Mouse (Mus musculus) embryonic facial prominence, embryonic 15.5 days (tissue): ENCODE data around the gene Zbed3. TPM values are rescaled to one million over a fixed set of nuclear protein-coding genes. Genes with fewer than 3 reads are reported as not detected.

Source experiments
- ATAC-seq: fragments of 200-750 bp; cut with Nextera tagmentation; 2 replicates; pipeline ENCODE4 v1.8.0; 2017; ENCODE audit warnings: low read depth, moderate TSS enrichment; ENCODE audit not compliant: insufficient number of reproducible peaks, low FRiP score, low TSS enrichment
- H3K27ac ChIP-seq: fragments of 300-500 bp; sonication (generic); replicated peaks from 2 replicates; pipeline ENCODE4 v1.5.1; 2015; ENCODE audit warnings: mild to moderate bottlenecking, inconsistent platforms
- H3K27me3 ChIP-seq: fragments of 300-500 bp; sonication (generic); 2 replicates; pipeline ENCODE4 v1.6.1; 2015; ENCODE audit warnings: inconsistent platforms
- H3K36me3 ChIP-seq: fragments of 300-500 bp; sonication (generic); 2 replicates; pipeline ENCODE4 v1.6.1; 2015; ENCODE audit warnings: mild to moderate bottlenecking, inconsistent platforms
- H3K4me1 ChIP-seq: fragments of 300-500 bp; sonication (generic); 2 replicates; pipeline ENCODE4 v1.6.1; 2015; ENCODE audit warnings: inconsistent platforms
- H3K4me2 ChIP-seq: fragments of 300-500 bp; sonication (generic); replicated peaks from 2 replicates; pipeline ENCODE4 v1.6.1; 2015; ENCODE audit warnings: mild to moderate bottlenecking, inconsistent platforms
- H3K4me3 ChIP-seq: fragments of 300-500 bp; sonication (generic); replicated peaks from 2 replicates; pipeline ENCODE4 v1.5.1; 2015; ENCODE audit warnings: mild to moderate bottlenecking, inconsistent platforms
- H3K9ac ChIP-seq: fragments of 300-500 bp; sonication (generic); 2 replicates; pipeline ENCODE4 v1.6.1; 2015; ENCODE audit warnings: inconsistent platforms
- H3K9me3 ChIP-seq: fragments of 300-500 bp; sonication (generic); replicated peaks from 2 replicates; pipeline ENCODE4 v1.6.1; 2016; ENCODE audit warnings: inconsistent platforms
- WGBS: fragments of 180-500 bp; shearing (Covaris S2); methylation state at CpG from one replicate; pipeline ENCODE4 v1.1.7; 2015; 5-methylcytosine and 5-hydroxymethylcytosine counted together
- polyA plus RNA-seq: library from polyadenylated mRNA; unstranded; fragments of >200 nt; fragmentation: Nextera tagmentation; extraction: Ambion mirVana; gene quantifications from 2 replicates; pipeline ENCODE4 v1.2.1, GENCODE M21; 2015

Zbed3 gene
- polyA plus RNA-seq, 1 experiment from 2014 or later: 57.1 TPM

- Histone ChIP-seq H3K9me3 (no peaks in the 10 kb centered on the region), H3K36me3 (no peaks in the 10 kb centered on the region), H3K27ac (peak overlapping the region; percentile 35), H3K4me3 (no peak overlapping the region), H3K27me3 (no peaks in the 10 kb centered on the region), H3K4me2 (no peak overlapping the region), H3K4me1 (0 out of 2 replicates have a peak, but pooled peaks cover 5% of the 10 kb centered on the region), H3K9ac (no peak overlapping the region)
- WGBS: 18% methylated on average over 4 of the region's 4 CpGs
- no peak for ATAC-seq
Observed at GRCm38 (mm10) chr13:95320451-95320850, 3.0 kb upstream of the Zbed3 start.

DNA sequence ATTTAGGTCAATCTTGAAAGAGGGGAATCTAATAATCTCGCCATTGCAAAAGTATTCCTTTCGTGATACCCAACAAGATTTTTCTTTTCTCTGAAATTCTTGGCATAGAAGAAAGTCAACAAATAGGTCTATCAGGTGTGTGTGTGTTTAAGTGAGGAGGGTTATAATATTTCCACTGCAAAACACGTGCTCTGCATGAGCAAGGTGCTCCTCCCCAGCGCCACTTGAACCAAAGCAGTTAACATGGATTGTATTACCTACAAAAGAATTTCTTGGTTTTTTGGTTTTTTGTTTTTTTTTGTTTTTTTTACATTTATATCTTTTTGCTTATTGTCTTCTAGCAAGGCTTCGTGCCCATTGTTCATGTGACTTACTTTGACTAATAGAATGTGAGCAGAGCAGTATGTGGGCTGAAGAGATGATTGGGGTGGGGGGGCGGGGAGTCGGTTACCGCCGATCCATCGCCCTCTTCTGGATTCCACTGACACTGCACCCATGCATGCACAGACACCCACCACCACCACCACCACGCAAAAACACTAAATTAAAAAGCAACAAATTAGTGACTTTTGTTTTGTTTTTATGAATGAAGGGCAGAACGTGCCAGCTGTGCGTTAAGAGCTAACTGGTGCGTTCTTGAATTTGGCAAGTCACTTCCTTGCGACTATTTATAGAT lies 676 bp downstream of the Zbed3 start:
- H3K27me3 ChIP-seq: no peaks in the 10 kb centered on the region
- no peaks in the 10 kb centered on the region for H3K9me3 ChIP-seq
- ATAC-seq: no peak
- H3K36me3 ChIP-seq: no peaks in the 10 kb centered on the region
- H3K9ac ChIP-seq: peak overlapping the region; percentile 86
- H3K4me3 ChIP-seq: peak overlapping the region; percentile 80
- peaks cover 26% of the 10 kb centered on the region for H3K4me1 ChIP-seq
- WGBS: 23% methylated on average over 15 of the region's 15 CpGs
- peak overlapping the region; percentile 84 for H3K4me2 ChIP-seq
- peak overlapping the region; percentile 99 for H3K27ac ChIP-seq

DNA sequence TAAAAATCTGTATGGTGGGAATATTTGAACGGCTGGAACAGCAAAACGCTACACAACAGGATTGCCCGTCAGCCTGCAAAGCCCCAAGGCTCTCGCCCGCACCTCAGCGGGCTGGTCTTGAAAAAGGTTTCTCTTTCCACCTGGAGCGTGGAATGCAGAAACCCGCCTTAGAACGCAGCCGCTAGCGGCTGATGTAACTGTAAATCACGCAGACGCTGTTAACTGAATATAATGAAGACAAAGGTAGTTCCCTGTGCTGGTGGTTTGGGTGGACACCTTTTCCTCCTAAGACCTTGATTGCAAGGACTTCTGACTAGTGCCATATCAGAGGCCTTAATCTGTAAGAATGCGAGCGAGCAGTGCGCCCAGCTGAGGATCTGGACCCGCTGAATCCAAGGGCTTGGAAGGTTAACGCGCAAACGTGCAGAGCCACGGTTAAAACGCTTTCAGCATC lies 1.2 kb downstream of the Zbed3 start:
- Histone ChIP-seq H3K4me3 (peak overlapping the region; percentile 80), H3K4me2 (peak overlapping the region; percentile 84), H3K9me3 (no peaks in the 10 kb centered on the region), H3K4me1 (peaks cover 25% of the 10 kb centered on the region), H3K9ac (peak overlapping the region; percentile 86), H3K36me3 (no peaks in the 10 kb centered on the region), H3K27ac (peak overlapping the region; percentile 99), H3K27me3 (no peaks in the 10 kb centered on the region)
- ATAC-seq: peak; percentile 12; the same call in 1 of the 2 replicates
- under 1% methylated on average over 22 of the region's 22 CpGs for WGBS

DNA sequence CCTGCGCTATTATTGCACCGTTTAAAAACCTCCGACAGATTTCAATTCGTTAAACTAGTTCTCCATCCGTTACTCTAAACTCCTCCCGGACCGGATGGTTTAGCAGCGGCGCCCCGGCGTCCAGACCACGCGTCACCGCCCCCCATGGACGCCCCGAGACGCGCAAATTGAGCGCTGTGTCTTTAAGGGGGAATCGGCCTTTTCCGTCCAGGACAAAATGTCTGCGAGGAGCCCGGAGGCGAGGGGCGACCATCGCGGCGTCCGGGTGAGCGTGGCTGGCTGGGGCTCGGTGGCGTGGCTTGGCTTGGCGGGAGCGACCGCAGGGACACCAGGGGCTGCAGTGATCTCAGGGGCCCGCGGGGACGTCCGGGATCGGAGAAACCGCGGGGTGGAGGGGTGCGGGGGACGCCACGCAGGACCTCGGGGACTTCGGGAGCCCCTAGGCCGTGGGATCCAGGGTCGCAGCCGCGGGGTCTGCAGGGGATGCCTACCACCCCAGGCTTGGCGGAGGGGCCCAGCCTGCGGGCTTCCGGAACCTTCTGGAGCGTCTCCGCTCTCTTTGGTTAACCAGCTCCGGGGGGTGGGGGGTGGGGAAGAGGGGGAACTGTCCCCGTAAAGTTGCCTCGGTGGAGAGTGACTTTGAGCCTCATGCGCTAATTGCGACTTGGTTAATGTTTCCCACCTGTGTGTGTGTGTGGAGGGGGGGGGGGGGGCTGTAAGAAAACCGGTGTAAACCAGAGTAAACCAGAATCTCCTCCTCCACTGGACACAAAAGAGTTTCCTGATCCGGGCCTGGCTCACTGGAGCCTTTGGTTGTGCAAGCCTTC lies 1.9 kb downstream of the Zbed3 start:
- H3K9ac ChIP-seq: peak overlapping the region; percentile 86
- no peaks in the 10 kb centered on the region for H3K27me3 ChIP-seq
- peak overlapping the region; percentile 99 for H3K27ac ChIP-seq
- H3K9me3 ChIP-seq: no peaks in the 10 kb centered on the region
- no peaks in the 10 kb centered on the region for H3K36me3 ChIP-seq
- peak overlapping the region; percentile 80 for H3K4me3 ChIP-seq
- peak; percentile 62 for ATAC-seq
- peaks cover 21% of the 10 kb centered on the region for H3K4me1 ChIP-seq
- peak overlapping the region; percentile 84 for H3K4me2 ChIP-seq
- WGBS: under 1% methylated on average over 63 of the region's 63 CpGs

- no peak for ATAC-seq
- Histone ChIP-seq H3K9me3 (no peaks in the 10 kb centered on the region), H3K4me1 (peaks cover 21% of the 10 kb centered on the region), H3K4me3 (peak overlapping the region; percentile 80), H3K9ac (peak overlapping the region; percentile 86; the same call in 1 of the 2 replicates), H3K36me3 (no peaks in the 10 kb centered on the region), H3K4me2 (peak overlapping the region; percentile 84), H3K27me3 (no peaks in the 10 kb centered on the region), H3K27ac (peak overlapping the region; percentile 99)
- 6% methylated on average over 5 of the region's 5 CpGs for WGBS
Observed at GRCm38 (mm10) chr13:95325907-95326550, 2.6 kb downstream of the Zbed3 start.

GRCm38 (mm10) chr13:95326611-95327344 lies 3.4 kb downstream of the Zbed3 start:
- Histone ChIP-seq H3K9me3 (no peaks in the 10 kb centered on the region), H3K4me1 (peaks cover 21% of the 10 kb centered on the region), H3K4me2 (peak overlapping the region; percentile 84), H3K36me3 (no peaks in the 10 kb centered on the region), H3K27ac (peak overlapping the region; percentile 99), H3K9ac (peak overlapping the region; percentile 18), H3K4me3 (peak overlapping the region; percentile 80), H3K27me3 (no peaks in the 10 kb centered on the region)
- 5% methylated on average over 21 of the region's 21 CpGs for WGBS
- ATAC-seq: no peak

DNA sequence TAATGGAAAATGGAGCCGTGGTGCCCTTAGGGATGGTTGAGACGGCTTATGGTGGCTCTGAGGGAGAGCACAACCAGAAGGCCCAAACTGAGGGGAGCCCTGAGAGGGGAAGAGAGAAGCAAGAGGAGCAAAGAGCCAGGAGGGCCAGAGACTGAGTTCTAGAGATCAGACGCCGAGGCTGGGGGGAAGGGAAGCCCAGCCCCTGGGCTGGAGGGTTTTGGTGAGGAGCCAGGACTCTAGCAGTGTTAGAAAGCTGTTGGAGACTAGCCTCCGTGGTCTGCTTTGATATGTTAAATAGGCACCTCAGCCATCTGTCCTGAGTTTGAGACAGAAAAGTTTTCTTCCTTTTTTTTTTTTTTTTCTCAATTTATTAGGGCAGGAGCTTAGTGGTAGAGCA lies 3.9 kb downstream of the Zbed3 start:
- Histone ChIP-seq H3K27me3 (no peaks in the 10 kb centered on the region), H3K9ac (peak overlapping the region; percentile 18; the same call in 1 of the 2 replicates), H3K4me1 (peaks cover 21% of the 10 kb centered on the region), H3K4me2 (peak overlapping the region; percentile 84), H3K9me3 (no peaks in the 10 kb centered on the region), H3K4me3 (peak overlapping the region; percentile 80), H3K36me3 (no peaks in the 10 kb centered on the region), H3K27ac (peak overlapping the region; percentile 99)
- WGBS: 6% methylated on average over 5 of the region's 5 CpGs
- no peak for ATAC-seq

DNA sequence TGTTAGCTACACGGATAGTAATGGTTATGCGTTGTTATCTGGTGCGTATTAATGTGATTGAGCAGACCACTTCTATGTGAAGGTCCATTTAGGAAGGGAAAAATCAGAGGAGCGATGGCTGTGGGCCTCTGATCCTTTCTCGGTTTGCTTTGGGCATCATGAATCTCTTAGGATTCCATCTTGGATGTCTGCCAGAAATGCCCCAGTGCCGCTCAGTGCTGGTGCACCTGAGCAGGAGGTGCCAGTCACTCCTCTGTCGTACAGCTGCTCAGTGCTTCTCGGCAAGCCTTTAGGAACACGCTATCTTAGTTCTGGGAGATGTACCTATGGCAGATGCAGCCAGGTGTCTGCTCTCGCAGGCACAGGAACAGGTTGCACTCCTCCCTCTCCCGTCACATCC lies 5.4 kb downstream of the Zbed3 start:
- no peak overlapping the region for H3K27ac ChIP-seq
- H3K4me2 ChIP-seq: no peak overlapping the region
- H3K36me3 ChIP-seq: no peaks in the 10 kb centered on the region
- H3K9ac ChIP-seq: no peak overlapping the region
- H3K27me3 ChIP-seq: no peaks in the 10 kb centered on the region
- 75% methylated on average over 11 of the region's 11 CpGs for WGBS
- peaks cover 21% of the 10 kb centered on the region for H3K4me1 ChIP-seq
- no peak overlapping the region for H3K4me3 ChIP-seq
- ATAC-seq: no peak
- no peaks in the 10 kb centered on the region for H3K9me3 ChIP-seq

GRCm38 (mm10) chr13:95330507-95330906 lies 7.1 kb downstream of the Zbed3 start:
- H3K36me3 ChIP-seq: no peaks in the 10 kb centered on the region
- H3K27ac ChIP-seq: no peak overlapping the region
- no peak for ATAC-seq
- 61% methylated on average over 11 of the region's 11 CpGs for WGBS
- no peaks in the 10 kb centered on the region for H3K27me3 ChIP-seq
- no peak overlapping the region for H3K4me2 ChIP-seq
- H3K9ac ChIP-seq: no peak overlapping the region
- H3K9me3 ChIP-seq: no peaks in the 10 kb centered on the region
- no peak overlapping the region for H3K4me3 ChIP-seq
- H3K4me1 ChIP-seq: peaks cover 21% of the 10 kb centered on the region

GRCm38 (mm10) chr13:95332086-95332899 lies 8.9 kb downstream of the Zbed3 start:
- Histone ChIP-seq H3K9me3 (no peaks in the 10 kb centered on the region), H3K27ac (no peak overlapping the region), H3K4me2 (no peak overlapping the region), H3K9ac (no peak overlapping the region), H3K4me1 (peaks cover 13% of the 10 kb centered on the region), H3K4me3 (no peak overlapping the region), H3K27me3 (no peaks in the 10 kb centered on the region), H3K36me3 (peaks cover 12% of the 10 kb centered on the region)
- ATAC-seq: no peak
- WGBS: 77% methylated on average over 11 of the region's 11 CpGs
